Mouse (Mus musculus) cerebellum, adult 2 months (tissue): ENCODE measurements around the gene Igf1r.

ENCODE experiments used
- CTCF ChIP-seq: fragments of 200-500 bp; IDR thresholded peaks from 2 replicates; pipeline ENCODE4 v1.5.1; 2011; ENCODE audit warnings: low read depth, mild to moderate bottlenecking, control low read depth, low read length, moderate library complexity, borderline replicate concordance; ENCODE audit not compliant: insufficient read depth
- POLR2A ChIP-seq: fragments of 200-500 bp; IDR thresholded peaks from 2 replicates; pipeline ENCODE4 v1.6.1; 2011; ENCODE audit warnings: low read length, control low read depth, borderline replicate concordance; ENCODE audit not compliant: insufficient read depth

DNA sequence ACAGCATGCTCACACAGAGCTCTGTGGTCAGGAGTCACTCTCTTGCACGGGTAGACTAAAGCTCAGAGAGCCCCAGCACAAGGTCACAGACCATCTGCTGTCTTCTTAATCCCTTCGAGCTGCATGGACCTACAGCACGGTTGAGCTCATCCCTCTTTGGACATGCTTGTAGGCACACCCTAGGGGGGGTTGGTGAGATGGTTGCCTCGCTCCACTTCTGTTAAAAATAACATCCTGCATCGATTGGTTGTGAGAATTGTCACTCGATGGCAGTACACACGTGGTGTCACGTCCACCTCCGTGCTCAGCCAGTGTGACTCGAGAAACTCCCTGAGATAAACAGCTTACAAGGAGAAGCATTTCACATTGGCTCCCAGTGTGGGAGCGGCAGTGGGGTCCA is 266.3 kb downstream of the Igf1r start:
- TF ChIP-seq CTCF: no peak
- TF ChIP-seq POLR2A: no peak
